Mouse (Mus musculus): ENCODE measurements around the gene Tctn3.

Tctn3 gene

DNA sequence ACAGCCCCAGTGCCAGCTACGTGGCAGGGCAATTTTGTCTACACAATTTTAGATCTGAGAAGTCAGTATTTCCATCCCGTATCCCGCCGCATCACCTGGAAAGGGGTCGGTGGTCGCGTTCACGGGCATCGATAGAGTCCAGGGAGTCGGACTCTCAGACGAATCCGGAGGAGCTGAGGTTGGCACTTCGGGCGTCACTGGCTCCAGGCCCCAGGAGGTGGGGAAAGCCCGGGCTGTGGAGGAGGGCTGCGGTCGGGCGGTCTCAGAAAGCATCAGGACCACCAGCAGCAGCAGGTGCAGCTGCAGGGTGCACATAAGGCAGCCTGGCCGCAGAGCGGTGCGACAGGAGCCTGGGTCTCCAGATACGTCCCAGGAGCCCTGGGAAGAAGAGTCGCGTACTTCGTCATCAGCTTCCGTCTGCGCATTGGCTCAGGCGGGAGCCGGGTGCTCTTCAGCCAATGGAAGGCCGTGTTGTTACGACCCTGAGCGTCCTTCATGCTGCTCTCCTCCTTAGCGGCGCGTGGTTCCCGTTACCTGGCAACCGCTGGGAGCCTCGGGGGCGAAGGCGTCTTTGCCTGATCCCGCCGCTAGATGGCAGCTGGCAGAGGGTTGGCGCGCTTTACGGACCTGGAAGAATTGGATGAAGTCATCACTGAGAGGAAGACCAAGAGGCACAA lies at the start of gene Tctn3, which contains the start of gene Entpd1:
Gene Tctn3, minus strand, starts transcription at position 404 of the 677 bp plus-strand sequence.
Gene Entpd1, plus strand, starts transcription at position 537 of the 677 bp plus-strand sequence.
- in situ Hi-C loops (cut with MboI, MseI) = loop anchor here (5.0 kb wide), 1 partner anchor 110 kb away; no protein-coding TSS in a partner anchor

DNA sequence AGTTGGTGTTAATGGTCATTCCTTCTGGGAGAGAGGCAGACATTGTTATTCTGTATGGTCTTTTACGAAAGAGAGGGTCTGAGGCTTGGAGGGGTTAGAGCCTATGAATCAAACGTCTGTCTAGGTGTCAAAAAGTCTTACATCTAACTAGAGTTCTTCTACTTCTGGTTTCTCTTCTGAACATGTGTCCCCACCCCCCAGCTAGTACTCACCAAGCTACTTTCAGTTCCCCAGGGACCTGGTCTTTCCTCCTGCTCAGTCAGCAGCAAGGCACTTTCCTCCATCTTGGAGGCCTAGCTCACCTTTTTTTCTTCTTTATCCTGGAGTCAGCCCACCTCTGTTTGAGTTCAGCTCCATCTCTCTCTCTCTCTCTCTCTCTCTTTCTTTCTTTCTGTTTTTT lies 49.1 kb upstream of the Tctn3 start:
- in situ Hi-C loops (cut with MboI, MseI) = no loop called here

DNA sequence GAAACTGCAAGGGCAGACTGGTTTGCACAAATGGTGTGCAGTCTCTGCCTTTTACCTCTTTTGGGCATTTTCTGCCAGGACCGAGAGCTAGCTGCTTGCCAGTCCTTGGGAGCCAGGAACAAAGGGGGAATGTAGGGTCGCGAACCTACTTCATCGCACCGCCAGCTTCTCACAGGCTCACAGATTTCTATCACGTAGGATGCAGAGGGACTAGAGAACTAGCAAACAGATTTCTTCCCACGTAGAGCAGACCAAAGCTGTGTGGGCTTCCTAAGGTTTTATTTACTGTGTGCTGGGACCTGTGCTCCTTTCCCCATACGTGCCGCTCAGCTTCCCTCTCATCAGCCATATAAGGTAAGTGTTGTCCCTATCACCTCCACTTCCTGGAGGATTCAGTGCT lies 48.5 kb upstream of the Tctn3 start:
- in situ Hi-C loops (cut with MboI, MseI) = no loop called here

DNA sequence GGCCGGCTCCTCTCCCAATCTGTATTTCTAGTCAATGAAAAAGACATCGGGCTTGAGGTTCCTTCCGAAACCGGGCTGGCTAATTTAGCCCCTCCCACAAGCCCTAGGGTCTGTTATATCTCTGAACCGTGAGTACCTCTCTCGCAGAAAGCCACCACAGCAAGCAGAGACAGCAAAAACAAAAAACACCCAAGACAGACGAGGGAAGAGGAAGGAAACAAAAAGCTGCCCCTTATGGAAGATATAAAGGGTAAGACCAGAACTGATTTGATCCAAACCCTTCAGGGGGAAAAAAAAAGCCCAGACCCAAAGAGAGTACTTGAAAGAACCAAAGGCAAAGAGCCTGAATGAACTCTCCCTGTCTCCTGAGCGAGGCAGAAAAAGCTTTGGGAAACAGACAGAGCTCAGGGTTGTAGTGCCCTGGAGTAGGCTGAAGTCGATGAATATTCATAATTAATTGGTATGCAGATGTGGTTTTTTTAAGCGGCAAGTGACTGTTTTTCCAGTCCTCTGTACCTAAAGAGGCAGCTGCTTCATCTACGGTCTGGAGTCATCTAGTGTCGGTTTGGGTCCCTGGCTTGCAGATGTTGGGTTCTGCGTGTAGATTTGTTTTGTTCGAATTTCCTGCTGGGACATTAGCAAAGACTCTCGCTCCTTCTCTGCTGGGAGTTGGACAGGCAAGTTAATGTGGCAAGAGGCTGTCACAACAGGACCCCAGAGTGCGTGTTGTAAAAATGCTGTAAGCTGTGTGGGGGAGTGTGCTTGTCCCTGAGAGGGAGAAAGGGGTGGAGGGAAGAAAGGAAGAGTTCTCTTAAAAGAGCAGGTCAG lies 47.8 kb upstream of the Tctn3 start:
- in situ Hi-C loops (cut with MboI, MseI) = no loop called here

DNA sequence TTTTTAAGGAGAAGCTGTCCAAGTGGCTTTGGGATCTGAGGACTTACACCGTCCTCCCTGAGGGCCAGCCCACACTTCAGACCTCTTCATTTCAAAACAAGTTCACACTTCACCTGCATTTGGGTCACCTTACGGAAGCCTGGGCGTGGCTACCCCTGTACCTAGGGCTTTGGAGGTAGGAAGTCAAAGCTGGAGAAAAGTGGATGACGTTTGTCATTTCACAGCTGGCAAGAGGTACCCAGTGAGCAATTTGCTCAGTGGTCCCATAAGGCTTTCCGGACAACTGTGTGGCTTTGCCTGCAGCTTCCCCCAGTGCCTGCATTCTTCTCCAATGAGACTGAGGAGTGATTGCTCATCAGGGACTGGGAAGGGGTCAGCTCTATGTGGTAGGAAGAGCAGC lies 46.9 kb upstream of the Tctn3 start:
- in situ Hi-C loops (cut with MboI, MseI) = no loop called here

DNA sequence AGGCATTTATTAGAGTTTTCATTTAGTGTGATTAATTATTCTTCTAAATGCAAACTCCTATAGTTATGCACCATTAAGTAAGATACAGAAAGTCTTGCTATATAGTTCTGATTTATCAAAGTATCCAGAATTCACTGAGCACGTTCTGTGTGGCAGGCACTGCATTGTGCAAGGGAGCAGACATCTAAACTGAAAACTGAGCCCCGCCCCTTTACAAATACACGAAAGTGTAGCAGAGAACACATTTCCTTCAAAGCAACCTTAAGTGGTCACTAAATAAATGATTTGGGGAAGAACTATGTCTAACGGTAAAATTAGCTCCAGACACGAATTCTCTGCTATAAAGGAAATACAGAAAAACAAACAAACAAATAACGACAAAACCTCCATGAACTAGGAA lies 46.2 kb upstream of the Tctn3 start:
- in situ Hi-C loops (cut with MboI, MseI) = no loop called here

DNA sequence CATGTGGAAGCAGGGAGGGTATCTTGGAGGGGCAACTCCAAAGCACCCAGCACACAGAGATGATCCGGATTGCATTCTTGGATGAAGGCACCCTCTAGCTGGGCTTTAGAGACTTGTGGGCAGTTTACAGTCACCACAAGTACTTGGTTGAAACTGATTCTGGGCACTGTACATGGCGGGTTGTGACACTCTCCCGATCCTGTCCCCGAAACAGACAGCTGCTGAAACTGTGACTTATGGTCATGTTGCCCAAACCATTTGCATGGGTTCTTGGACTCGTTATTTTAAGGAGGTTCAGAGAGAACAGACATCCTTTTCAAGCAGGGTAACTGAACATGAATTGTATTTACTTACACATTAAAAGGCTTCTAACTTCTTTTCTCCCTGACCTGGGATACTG lies 44.2 kb upstream of the Tctn3 start:
- in situ Hi-C loops (cut with MboI, MseI) = no loop called here

DNA sequence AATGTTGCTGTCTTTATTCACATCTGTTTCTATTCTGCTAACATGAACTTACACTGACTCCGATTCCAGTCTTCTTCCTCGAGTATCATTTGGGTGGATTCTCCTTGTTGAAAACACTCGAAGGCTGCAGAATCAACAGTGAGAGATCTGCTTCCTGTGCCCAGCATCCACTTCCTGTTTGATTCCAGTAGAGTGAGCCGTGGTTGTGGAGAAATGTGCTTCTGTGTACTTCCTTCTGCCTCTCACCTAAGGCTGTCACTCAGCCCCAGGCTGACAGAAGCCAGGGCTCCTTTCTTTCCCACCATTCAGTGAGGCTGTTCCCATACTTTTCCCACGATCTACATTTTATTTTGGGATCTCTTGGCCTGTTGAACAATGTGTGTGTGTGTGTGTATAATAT lies 38.1 kb upstream of the Tctn3 start:
- in situ Hi-C loops (cut with MboI, MseI) = no loop called here

DNA sequence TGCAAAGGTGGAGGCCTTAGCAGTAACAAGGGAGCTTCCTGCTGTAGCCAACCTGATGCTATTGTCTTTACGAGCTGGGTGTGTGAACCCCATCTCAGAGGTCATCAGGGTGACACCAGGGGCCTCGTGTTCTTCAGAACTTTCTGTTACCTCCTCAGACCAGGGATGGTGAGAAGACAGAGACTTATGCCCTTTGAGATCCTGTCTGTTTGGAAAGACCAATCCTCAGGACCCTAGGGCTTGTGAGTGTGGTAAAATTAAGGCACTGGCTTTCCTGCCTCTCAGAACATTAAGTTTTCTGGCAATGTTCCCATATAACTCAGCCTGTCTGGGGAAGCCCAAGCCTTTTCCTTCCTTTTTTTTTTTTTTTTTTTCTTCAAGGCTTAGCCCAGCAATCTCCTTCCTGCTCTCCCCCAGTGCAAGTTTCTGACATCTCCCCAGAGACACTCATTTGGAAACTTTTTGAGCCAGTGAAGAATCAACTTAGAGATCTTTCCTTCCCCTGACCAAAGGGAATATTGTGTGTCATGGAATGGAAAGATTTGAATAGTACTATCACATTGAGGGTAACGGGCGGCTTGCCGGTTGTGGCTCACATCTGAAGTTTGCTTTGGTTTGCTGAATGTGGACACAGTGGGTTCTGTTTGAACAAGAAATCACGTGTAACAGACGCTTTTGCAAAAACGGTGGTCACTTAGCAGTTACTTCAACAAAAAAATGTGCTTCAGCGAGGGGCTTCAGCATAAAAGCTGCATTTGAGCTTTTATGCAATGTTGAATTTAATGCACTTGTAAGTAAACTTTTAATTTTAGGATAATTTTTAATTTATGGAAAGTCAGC lies 35.5 kb upstream of the Tctn3 start:
- in situ Hi-C loops (cut with MboI, MseI) = no loop called here

DNA sequence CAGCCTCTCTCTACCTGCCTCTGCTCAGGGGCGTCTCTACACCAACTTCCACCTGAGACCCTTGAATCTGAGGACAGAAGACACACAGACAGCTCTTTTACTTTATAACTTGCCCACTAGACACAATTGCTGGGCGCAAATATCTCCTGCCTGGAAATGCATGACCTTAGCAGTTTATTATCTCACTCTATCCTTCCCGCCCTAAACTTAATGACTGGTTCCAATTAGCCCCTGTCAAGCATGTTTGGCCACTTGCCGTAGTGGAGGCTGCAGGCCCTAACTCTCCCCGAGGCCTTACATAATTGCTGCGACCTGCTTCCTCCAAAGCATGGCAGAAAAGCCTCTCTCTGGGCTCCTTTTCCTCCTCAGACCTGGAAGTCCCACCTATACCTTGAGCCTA lies 34.3 kb upstream of the Tctn3 start:
- in situ Hi-C loops (cut with MboI, MseI) = no loop called here

DNA sequence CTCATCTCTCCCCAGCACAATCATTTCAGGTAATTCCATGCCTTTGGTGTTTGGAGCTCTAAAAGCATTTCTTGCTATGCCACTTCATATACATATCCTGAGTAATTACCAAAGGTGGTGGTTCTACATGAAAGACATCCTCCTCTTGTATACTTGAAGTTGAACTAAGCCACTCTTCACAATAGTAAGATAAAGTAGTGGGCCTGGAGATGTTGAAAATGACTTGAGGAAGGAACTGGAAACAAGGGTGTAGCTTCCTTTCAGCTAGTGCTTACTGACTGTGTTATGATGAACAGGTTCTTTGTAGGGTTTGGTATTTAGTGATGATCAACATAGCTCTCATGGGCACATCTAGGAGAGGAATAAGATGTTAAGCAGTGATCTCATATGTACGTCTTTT lies 31.8 kb upstream of the Tctn3 start:
- in situ Hi-C loops (cut with MboI, MseI) = no loop called here

DNA sequence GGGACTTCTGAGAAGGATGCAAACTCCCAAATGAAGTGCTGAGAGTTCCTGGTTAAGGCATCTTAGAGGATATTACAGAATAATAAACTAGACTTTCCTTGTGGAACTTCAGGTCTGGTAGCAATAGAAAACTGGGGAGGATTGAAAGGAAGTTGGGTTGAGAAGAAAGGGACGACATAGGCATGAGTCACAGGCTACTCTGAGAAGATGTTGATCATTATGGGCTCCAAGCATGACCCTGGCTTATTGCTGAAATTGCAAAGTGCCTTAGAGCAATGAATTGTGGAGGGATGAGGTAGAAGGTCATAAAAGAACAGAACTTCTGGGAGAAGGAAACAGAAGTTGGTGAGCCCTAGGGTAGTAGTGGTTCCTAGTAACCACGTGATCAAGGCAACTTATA lies 28.8 kb upstream of the Tctn3 start:
- in situ Hi-C loops (cut with MboI, MseI) = no loop called here

DNA sequence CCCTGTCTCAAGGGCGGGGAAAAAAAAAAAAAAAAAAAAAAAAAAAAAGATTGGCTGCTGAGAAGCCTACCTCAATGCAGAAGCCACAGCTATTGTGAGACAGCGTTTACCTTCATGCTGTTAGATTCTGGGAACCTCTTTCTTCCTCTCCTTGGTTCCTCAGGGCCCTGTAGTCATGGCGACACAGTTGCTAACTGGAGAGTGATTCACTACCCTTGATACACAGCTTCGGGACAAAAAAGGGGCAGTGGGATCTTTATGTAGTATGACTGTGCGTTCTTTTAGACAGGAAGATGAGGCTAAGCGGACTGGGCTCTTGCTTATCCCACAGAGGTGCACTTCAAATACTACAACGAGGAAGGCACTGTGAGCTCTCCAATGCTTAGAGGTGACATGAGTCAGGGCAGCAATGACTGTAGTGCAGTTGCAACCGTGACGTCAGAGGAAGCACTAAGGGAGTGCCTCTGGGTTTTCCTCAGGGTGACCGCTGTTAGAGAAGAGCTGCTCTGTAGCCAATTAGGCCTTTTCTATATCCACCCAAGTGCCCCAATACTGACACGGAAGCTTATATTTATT lies 27.8 kb upstream of the Tctn3 start:
- in situ Hi-C loops (cut with MboI, MseI) = no loop called here

DNA sequence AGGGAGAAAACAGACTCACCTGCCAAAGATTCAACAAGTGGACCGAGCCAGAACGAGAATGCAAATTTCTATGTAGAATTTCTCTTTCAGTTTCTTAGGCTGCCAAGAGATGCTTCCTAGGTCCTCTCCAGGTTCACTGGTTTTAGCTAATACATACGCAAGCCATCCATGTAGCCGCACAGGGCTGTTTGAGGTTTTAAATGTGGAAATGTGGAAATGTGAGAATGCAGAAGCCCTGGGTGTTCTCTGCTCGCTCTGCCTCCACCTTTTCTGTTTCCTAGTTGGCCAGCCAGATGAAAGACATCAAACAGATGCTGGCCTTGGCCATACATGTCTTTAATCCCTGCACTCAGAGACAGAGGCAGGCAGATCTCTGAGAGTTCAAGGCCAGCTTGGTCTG lies 26.5 kb upstream of the Tctn3 start:
- in situ Hi-C loops (cut with MboI, MseI) = no loop called here

DNA sequence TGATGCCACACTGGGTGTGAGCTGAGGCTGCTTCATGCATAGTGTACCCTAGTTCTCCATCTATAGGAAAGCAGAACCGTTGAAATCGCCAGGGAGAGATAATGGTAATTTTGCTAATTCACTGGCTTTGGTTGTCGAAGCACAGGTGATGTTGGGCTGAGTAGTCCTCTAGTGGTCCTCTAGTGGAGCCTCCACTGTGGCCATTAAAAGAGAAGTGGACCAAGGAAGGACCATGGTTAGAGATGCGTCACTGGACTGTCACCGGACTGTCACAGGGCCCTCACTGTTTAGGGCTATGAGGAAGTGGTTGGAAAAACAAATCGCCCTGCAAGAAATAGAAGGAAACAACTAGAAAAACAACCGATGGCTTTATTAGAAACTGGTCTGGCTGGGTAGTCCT lies 25.6 kb upstream of the Tctn3 start:
- in situ Hi-C loops (cut with MboI, MseI) = no loop called here

DNA sequence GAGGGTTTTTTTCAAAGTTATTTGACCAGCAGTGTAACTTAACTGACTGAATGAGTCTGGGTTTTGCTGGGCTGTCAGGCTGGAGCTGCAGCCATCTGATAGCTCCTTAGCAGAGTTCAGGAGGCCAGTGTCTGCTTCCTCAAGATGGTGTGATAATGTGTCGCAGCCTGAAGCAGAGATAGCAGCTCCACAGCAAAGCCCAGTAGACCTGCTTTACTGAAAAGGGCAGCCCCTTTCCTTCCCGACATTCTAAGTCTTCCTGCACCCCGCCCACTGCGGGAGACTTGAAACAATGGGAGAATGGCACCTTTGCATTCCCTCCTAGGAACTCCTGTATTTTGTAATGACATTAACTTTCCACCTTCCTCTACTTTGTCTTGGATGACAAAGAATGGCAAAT lies 25.1 kb upstream of the Tctn3 start:
- in situ Hi-C loops (cut with MboI, MseI) = no loop called here

DNA sequence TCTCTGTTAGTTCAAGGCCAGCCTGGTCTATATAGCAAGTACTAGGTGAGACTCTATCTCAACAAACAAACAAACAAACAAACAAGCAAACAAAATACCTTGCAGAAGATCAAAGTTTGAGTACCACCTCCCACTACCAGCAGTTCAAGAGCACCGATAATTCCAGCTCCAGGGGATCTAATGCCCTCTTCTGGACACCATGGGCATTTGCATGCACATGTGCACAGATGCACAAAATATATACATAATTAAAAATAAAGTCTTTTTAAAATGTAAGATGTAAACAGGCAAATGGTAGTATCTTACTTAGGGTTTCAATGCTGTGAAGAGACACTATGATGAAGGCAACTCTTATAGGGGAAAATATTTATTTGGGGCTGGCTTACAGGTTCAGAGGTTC lies 21.1 kb upstream of the Tctn3 start:
- in situ Hi-C loops (cut with MboI, MseI) = no loop called here

DNA sequence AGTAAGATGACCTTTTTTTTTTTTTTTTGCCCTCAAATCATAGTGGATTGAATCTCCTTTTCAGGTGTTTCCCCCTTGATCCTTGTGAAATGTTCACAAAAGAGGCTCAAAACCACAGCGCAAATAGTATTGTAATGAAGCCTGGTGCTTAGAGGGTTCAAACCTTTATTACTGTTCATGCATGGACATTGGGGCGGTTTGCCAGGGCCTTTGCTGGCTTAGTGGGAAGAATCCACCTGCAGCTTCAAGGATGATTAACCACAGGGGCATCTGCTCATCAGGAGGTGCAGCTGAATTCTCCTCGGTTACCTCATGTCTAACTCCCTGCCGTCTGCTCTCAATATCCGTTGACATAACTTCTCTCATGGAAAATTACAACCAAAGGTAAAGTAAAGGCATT lies 20.6 kb upstream of the Tctn3 start:
- in situ Hi-C loops (cut with MboI, MseI) = no loop called here

DNA sequence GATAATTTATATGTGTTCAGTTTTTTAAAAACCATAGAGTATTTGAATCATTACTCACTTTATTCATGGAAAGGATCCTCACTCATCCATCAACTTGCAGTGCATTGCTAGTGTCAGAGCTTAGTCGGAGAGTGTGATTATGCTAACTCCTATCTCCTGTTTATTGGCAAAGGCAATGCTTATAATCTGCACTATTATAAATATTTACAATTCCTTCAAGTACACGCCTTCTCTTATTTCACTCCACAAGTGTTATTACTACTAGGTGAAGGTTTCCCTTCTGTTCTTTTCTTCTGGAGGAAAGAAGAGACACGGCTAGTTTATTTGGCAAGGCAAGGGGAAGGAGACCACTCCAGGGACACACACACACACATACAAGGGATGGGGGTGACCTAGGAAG lies 20.2 kb upstream of the Tctn3 start:
- in situ Hi-C loops (cut with MboI, MseI) = no loop called here

DNA sequence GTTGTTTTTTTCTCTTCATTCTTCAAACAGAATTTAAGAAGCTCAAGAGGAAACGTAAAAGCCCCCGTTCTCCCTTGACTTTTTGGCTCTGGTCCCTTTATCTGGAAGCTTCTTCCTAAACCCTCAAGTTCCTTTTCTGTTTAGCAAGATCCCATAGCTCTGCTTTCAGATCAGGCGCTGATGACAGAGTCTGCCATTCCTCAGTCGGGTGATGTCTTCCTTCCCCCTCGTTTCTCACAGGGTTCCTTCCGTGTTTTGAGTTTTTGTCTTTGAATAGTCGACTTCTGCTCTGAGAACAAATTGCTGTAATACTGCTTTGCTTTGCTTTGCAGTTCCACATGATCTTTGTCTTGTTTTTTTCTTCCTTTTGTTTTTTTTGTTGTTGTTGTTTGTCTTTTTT lies 18.6 kb upstream of the Tctn3 start:
- in situ Hi-C loops (cut with MboI, MseI) = no loop called here

DNA sequence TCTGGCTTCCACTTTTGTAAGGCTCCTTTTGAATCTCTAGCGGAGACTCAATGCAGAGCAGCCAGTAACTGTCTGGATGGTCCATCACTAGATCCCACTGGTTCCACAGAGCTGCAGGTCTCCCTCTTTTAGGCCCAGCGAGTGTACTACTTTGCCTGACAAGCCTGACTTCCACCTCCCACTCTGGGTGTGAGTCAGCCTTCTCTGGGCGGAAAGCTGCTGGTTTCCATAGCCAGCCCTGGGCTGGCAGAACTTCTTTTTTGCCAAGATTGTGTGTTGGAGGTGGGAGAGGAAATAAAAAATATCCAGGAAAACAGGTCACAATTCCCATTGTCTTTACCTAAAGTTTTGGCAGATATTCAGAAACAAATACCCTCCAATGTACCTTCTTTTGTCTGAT lies 18.1 kb upstream of the Tctn3 start:
- in situ Hi-C loops (cut with MboI, MseI) = no loop called here

DNA sequence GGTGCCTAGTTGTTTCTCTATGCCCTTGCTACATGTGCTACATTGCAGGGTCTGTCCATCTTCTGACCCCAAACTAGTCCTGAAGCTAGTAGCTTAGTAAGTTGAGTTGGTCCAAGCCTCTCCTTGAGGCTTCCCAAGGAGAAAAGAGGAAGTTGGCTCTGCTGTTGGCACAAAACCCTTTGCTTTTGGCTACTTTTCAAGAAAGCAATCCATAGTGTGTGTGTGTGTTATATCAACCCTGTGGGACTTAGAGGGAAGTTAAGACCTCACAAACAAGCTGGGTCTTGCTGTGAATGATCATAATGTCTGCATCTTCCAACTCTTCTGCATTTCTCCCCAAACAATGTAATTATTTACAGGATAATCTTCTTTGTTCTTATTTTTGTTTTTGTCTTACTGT lies 16.9 kb upstream of the Tctn3 start:
- in situ Hi-C loops (cut with MboI, MseI) = no loop called here
